Mouse (Mus musculus) naive thymus-derived CD4-positive, alpha-beta T cell, adult 2 months (primary cell): ENCODE data around the gene Musk.

Source experiments
- DNase-seq: peaks from one replicate; pipeline ENCODE4 v3.0.0-alpha.2; 2011; ENCODE audit warnings: low read depth

Gene Musk

DNA sequence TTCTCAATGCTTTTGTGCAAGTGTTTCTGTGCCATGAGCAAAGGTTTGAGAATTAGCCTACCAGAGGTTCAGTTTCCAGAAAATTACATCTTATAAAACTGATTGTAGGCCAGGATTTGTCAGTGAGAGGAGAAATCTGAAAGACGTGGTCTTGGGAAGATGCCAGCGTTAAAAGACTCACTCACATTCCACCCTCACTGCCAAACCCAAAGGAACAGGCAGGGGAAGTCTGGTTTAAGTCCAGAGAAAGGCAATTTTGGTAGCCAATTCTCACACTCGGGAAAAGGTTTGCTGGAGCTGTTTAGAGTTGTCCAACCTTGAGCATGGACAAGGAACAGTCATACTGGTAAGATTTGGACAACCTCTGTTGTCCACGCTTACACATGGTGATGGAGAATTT lies 131.6 kb downstream of the Musk start:
- no peak for DNase-seq

DNA sequence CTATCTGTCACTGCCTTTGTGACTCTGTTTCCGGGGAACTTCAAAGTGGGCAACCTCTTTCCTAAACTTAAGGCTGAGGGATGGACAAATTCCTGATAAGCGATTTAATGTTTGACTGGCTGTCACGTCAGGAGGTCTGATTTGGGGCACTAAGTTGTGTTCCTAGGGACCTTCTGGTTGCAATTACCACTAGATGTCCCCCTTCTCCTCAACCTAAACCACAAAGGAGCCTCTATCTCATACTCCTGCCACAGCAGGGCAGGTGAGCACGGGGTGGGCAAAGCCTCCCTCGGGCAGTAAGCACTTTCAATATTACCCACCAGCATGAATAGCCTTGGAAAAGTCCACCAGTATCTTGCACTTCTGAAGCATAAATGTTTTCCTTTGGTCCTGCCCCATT lies 133.5 kb downstream of the Musk start:
- no peak for DNase-seq

- no peak for DNase-seq
Measured at GRCm38 (mm10) chr4:58423276-58423930, 137.6 kb downstream of the Musk start.
